ENCODE assay signal across 7 mouse cellular contexts in genomic region chr8:110845821-110846404, GRCm38 (mm10). TPM values are rescaled to one million over a fixed set of nuclear protein-coding genes. Genes with fewer than 3 reads are reported as not detected.
A peak's percentile ranks its signal among the peaks of the same experiment; 100 is the strongest.
DNase-seq lines count a peak whose midpoint lies in the region; ATAC-seq and TF ChIP-seq lines count a peak whose summit lies in the region.

No protein-coding gene starts in this region.

- H3K4me3 ChIP-seq in spleen, adult 2 months (ENCODE audit: extremely low read depth, insufficient read depth, insufficient read length): peak overlapping the region; percentile 94
- H3K4me3 ChIP-seq in hindbrain, embryonic 13.5 days: peak overlapping the region; percentile 93
- peak overlapping the region; percentile 97 for H3K4me3 ChIP-seq in midbrain, embryonic 14.5 days (replicated peaks; ENCODE audit: low read depth, low read length)

- TF ChIP-seq POLR2A in spleen, adult 2 months (IDR thresholded peaks at IDR 0.05; ENCODE audit: low read depth, low read length): no peak

- no peak for DNase-seq in spleen, adult 2 months (ENCODE audit: low read depth in 1 of 2, low spot score in 2 of 2)
- no peak for DNase-seq in spleen, postnatal 4 days (ENCODE audit: low spot score in 2 of 2)
- DNase-seq in embryo, embryonic 10 days (ENCODE audit: low spot score): peak; percentile 28
- peak; percentile 4 for DNase-seq in midbrain, embryonic 14.5 days
- DNase-seq in urinary bladder, postnatal 25 days (ENCODE audit: low spot score): no peak
- DNase-seq in layer of hippocampus, adult 9-10 months (ENCODE audit: low spot score): no peak

- H3K4me2 ChIP-seq in hindbrain, embryonic 13.5 days: peak overlapping the region; percentile 83
- H3K4me2 ChIP-seq in midbrain, embryonic 14.5 days (ENCODE audit: low read length): peak overlapping the region; percentile 65

- H3K27me3 ChIP-seq in spleen, adult 2 months (ENCODE audit: control insufficient read depth, insufficient read depth, low read length): no peaks in the 10 kb centered on the region
- H3K27me3 ChIP-seq in hindbrain, embryonic 13.5 days: no peaks in the 10 kb centered on the region
- H3K27me3 ChIP-seq in midbrain, embryonic 14.5 days (ENCODE audit: control insufficient read depth, insufficient read depth, low read length): no peaks in the 10 kb centered on the region

- H3K9ac ChIP-seq in hindbrain, embryonic 13.5 days: peak overlapping the region; percentile 97
- peak overlapping the region; percentile 92 for H3K9ac ChIP-seq in midbrain, embryonic 14.5 days (replicated peaks; ENCODE audit: low read length)

- H3K27ac ChIP-seq in spleen, adult 2 months (ENCODE audit: insufficient read depth, low read length): peak overlapping the region; percentile 77
- H3K27ac ChIP-seq in hindbrain, embryonic 13.5 days: peak overlapping the region; percentile 90
- H3K27ac ChIP-seq in midbrain, embryonic 14.5 days (replicated peaks; ENCODE audit: low read depth, low read length): peak overlapping the region; percentile 89; the same call in 1 of the 2 replicates

- H3K9me3 ChIP-seq in hindbrain, embryonic 13.5 days: no peaks in the 10 kb centered on the region
- no peaks in the 10 kb centered on the region for H3K9me3 ChIP-seq in midbrain, embryonic 14.5 days (ENCODE audit: control insufficient read depth, low read length)

- TF ChIP-seq CTCF in spleen, adult 2 months (IDR thresholded peaks at IDR 0.05; ENCODE audit: extremely low read depth, insufficient read depth, insufficient read length, insufficient replicate concordance): no peak

- peaks cover 31% of the 10 kb centered on the region for H3K36me3 ChIP-seq in spleen, adult 2 months (ENCODE audit: control insufficient read depth, insufficient read depth, low read length)
- H3K36me3 ChIP-seq in hindbrain, embryonic 13.5 days: peaks cover 46% of the 10 kb centered on the region
- H3K36me3 ChIP-seq in midbrain, embryonic 14.5 days (ENCODE audit: control insufficient read depth, insufficient read depth, low read length): peaks cover 50% of the 10 kb centered on the region

- H3K4me1 ChIP-seq in spleen, adult 2 months (ENCODE audit: control insufficient read depth, insufficient read depth, insufficient read length): peaks cover 5% of the 10 kb centered on the region; the same call in 1 of the 2 replicates
- peaks cover 28% of the 10 kb centered on the region for H3K4me1 ChIP-seq in hindbrain, embryonic 13.5 days (replicated peaks)
- H3K4me1 ChIP-seq in midbrain, embryonic 14.5 days (ENCODE audit: control insufficient read depth, insufficient read depth, low read length): peaks cover 17% of the 10 kb centered on the region

- under 1% methylated on average over 17 of the region's 17 CpGs for WGBS in spleen, adult 2 months
- 14% methylated on average over 17 of the region's 17 CpGs for WGBS in hindbrain, embryonic 13.5 days
- 11% methylated on average over 17 of the region's 17 CpGs for WGBS in midbrain, embryonic 14.5 days

- ATAC-seq in hindbrain, embryonic 13.5 days (ENCODE audit: low FRiP score): no peak
- ATAC-seq in midbrain, embryonic 14.5 days (ENCODE audit: low FRiP score, low TSS enrichment): no peak

RNA-seq across cellular contexts. Expression of gene Cog4, which starts 0.5 kb away (rescaled TPM):
- polyA plus RNA-seq in spleen, adult 2 months (2012; rRNA removed): 15.9 and 16.6 TPM in 2 replicates
- 71.9 and 77.8 TPM in 2 replicates for polyA plus RNA-seq in hindbrain, embryonic 13.5 days (2015; fragmentation: Nextera tagmentation; extraction: Ambion mirVana)
- 53.2 and 70.0 TPM in 2 replicates for polyA plus RNA-seq in midbrain, embryonic 14.5 days (2014; fragmentation: Nextera tagmentation; extraction: Ambion mirVana)

RNA-seq across cellular contexts. Expression of gene Sf3b3, which starts 0.7 kb away (rescaled TPM):
- polyA plus RNA-seq in spleen, adult 2 months (2012; rRNA removed): 30.5 and 31.0 TPM in 2 replicates
- 106 and 109 TPM in 2 replicates for polyA plus RNA-seq in hindbrain, embryonic 13.5 days (2015; fragmentation: Nextera tagmentation; extraction: Ambion mirVana)
- 72.3 and 114 TPM in 2 replicates for polyA plus RNA-seq in midbrain, embryonic 14.5 days (2014; fragmentation: Nextera tagmentation; extraction: Ambion mirVana)

RNA-seq across cellular contexts. Expression of gene Il34, which starts 40.2 kb away (rescaled TPM):
- 36.0 and 38.1 TPM in 2 replicates for polyA plus RNA-seq in spleen, adult 2 months (2012; rRNA removed)
- polyA plus RNA-seq in hindbrain, embryonic 13.5 days (2015; fragmentation: Nextera tagmentation; extraction: Ambion mirVana): 2.7 and 2.8 TPM in 2 replicates
- polyA plus RNA-seq in midbrain, embryonic 14.5 days (2014; fragmentation: Nextera tagmentation; extraction: Ambion mirVana): 0.34 and 3.9 TPM in 2 replicates

RNA-seq across cellular contexts. Expression of gene Fuk, which starts 56.4 kb away (rescaled TPM):
- 12.9 and 15.6 TPM in 2 replicates for polyA plus RNA-seq in spleen, adult 2 months (2012; rRNA removed)
- 7.5 and 8.4 TPM in 2 replicates for polyA plus RNA-seq in hindbrain, embryonic 13.5 days (2015; fragmentation: Nextera tagmentation; extraction: Ambion mirVana)
- polyA plus RNA-seq in midbrain, embryonic 14.5 days (2014; fragmentation: Nextera tagmentation; extraction: Ambion mirVana): 4.9 and 6.4 TPM in 2 replicates

Comparison
In these comparisons a context has a peak if more than half of its experiments do, and no peak if none do; other contexts are left out.
1. DNase-seq: peak in embryo, embryonic 10 days (single experiment) and midbrain, embryonic 14.5 days (single experiment); none in spleen, adult 2 months (0 of 2), spleen, postnatal 4 days (0 of 2), urinary bladder, postnatal 25 days (single experiment) and layer of hippocampus, adult 9-10 months (single experiment).
2. Peak in every context shown above with its lines, with median percentiles within 50 percentile points of each other: H3K27ac ChIP-seq and H3K4me3 ChIP-seq.